Mouse (Mus musculus) urinary bladder, postnatal 0 days (tissue): ENCODE measurements around the gene Myf5. TPM values are rescaled to one million over a fixed set of nuclear protein-coding genes. Genes with fewer than 3 reads are reported as not detected.

Experiments used
- microRNA-seq: library from miRNA; unstranded; fragments of <30 nt; microRNA quantifications from one replicate; pipeline ENCODE4, GENCODE M21; 2016
- polyA plus RNA-seq: library from polyadenylated mRNA; unstranded; fragments of >200 nt; fragmentation: Nextera tagmentation; extraction: Ambion mirVana; gene quantifications from 2 replicates; pipeline ENCODE4 v1.2.1, GENCODE M21; 2015

Myf5 gene
- polyA plus RNA-seq: 0.16 and 0.24 TPM in 2 replicates

DNA sequence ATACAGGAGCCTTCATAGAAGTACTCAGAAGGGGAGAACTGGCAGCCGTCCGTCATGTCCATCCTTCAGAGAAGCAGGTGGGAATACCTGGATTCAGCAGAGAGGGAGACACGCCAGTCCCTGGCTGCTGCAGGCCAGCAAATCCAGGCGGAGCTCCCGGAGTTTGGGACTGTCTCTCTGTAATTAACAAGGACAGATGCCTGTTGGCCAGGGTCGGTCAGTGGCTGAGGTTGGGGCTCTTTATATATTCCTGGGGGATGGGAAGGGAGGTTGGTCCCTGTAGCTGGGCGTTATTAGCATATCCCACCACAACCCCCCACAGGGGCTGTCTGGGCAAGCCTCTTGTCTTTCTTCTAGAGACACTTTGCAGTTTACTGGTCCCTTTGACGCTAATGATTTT, at the start of gene Myf5:
Myf5 (minus strand) TSS at position 265 of the 400 bp plus-strand sequence.

DNA sequence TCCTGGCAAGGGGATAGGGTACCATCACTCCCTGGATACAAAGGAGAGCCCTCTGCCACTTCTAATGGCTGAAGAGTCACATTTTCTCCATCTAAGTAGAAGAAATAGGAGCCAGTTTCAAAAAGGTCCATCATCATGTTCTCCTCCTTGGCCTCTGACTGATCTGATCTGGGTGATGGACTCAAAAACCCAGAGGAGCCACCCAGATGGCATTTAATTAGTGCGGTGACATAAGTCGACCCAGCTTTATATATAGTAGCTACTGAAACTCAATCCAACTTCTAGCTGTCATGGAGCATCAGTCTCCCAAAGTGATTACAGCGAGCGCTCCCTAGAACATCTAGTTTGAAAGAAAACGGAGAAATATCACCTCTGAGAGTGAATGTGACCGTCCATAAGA, 8.6 kb upstream of the Myf5 start, which contains the start of gene Myf6:
Myf6 (minus strand) TSS at position 170 of the 400 bp plus-strand sequence.

Small RNA genes lying within 50 kb of the gene (microRNA-seq; reads per million reads assigned to microRNA genes)
- not detected for gene Gm44403

Other genes with a start within 250 kb of the Myf5 start
- 2.5 and 2.8 TPM in 2 replicates for gene Lin7a, start 214.4 kb downstream of the Myf5 start, polyA plus RNA-seq
- not detected in 2 replicates for gene Myf6, start 8.6 kb upstream of the Myf5 start, polyA plus RNA-seq
- gene Ptprq, start 233.9 kb upstream of the Myf5 start, polyA plus RNA-seq: 0.21 and 0.31 TPM in 2 replicates